Mouse (Mus musculus): ENCODE data around the gene Stn1. TPM values are rescaled to one million over a fixed set of nuclear protein-coding genes. Genes with fewer than 3 reads are reported as not detected.

Stn1 gene
- polyA plus RNA-seq, 3 experiments from 2014 or later = 27.8 to 36.9 (median 31.0) TPM

- no peak for ATAC-seq
These were observed 70.5 kb downstream of the Stn1 start for GRCm38 (mm10) chr19:47466775-47467174.

GRCm38 (mm10) chr19:47465467-47465866 is 71.8 kb downstream of the Stn1 start:
- ATAC-seq = no peak

- ATAC-seq = peak; percentile 68
These were observed 72.7 kb downstream of the Stn1 start, which contains the start of gene Sh3pxd2a for GRCm38 (mm10) chr19:47464304-47465241. Sh3pxd2a (minus strand) TSS chr19:47464401.

GRCm38 (mm10) chr19:47463636-47464303 is 73.5 kb downstream of the Stn1 start:
- peak; percentile 81 for ATAC-seq

GRCm38 (mm10) chr19:47463206-47463605 is 74.1 kb downstream of the Stn1 start:
- no peak for ATAC-seq

- ATAC-seq = no peak
These were observed 74.6 kb downstream of the Stn1 start for GRCm38 (mm10) chr19:47462725-47463124.

- ATAC-seq = no peak
These were observed 75.5 kb downstream of the Stn1 start for GRCm38 (mm10) chr19:47461838-47462237.

GRCm38 (mm10) chr19:47461386-47461785 is 75.9 kb downstream of the Stn1 start:
- no peak for ATAC-seq

- ATAC-seq = no peak
These were observed 77.0 kb downstream of the Stn1 start for GRCm38 (mm10) chr19:47460120-47460960.

GRCm38 (mm10) chr19:47459214-47459613 is 78.1 kb downstream of the Stn1 start:
- no peak for ATAC-seq

- ATAC-seq = no peak
These were observed 78.7 kb downstream of the Stn1 start for GRCm38 (mm10) chr19:47458504-47459161.

GRCm38 (mm10) chr19:47457711-47458503 is 79.4 kb downstream of the Stn1 start:
- no peak for ATAC-seq

GRCm38 (mm10) chr19:47456021-47456420 is 81.3 kb downstream of the Stn1 start:
- ATAC-seq = no peak

- no peak for ATAC-seq
These were observed 82.1 kb downstream of the Stn1 start for GRCm38 (mm10) chr19:47455001-47455755.

- ATAC-seq = no peak
These were observed 82.9 kb downstream of the Stn1 start for GRCm38 (mm10) chr19:47454167-47455000.

GRCm38 (mm10) chr19:47453352-47453751 is 84.0 kb downstream of the Stn1 start:
- no peak for ATAC-seq

GRCm38 (mm10) chr19:47452682-47453081 is 84.6 kb downstream of the Stn1 start:
- ATAC-seq = no peak

GRCm38 (mm10) chr19:47452211-47452610 is 85.1 kb downstream of the Stn1 start:
- no peak for ATAC-seq

GRCm38 (mm10) chr19:47451476-47452113 is 85.7 kb downstream of the Stn1 start:
- peak; percentile 45 for ATAC-seq

Data from inflammation-experienced regulatory T-cells, adult 6 months (primary cell).